Comparison of ENCODE assay signal across 15 mouse cellular contexts in the genomic region with DNA sequence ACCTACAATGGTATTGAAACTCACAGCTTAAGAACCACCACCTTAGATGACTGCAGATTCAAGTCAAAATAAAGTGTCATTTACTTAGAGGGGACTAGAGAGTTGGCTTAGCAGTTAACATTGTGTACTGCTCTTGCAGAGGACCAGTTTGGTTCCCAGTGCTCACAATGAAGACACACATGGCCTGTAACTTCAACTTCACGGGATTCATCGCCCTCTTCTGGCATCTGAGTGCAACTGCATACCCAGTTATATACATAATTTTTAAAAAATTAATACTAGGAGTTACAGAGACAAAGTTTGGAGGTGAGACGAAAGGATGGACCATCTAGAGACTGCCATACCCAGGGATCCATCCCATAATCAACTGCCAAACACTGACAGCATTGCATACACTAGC. TPM values are rescaled to one million over a fixed set of nuclear protein-coding genes. Genes with fewer than 3 reads are reported as not detected.
DNase-seq lines count a peak whose midpoint lies in the region; ATAC-seq and TF ChIP-seq lines count a peak whose summit lies in the region.
"Had no signal": no experiment of that assay in that cellular context is flagged by ENCODE, and none has a peak within 500 bp of the region (broad histone marks: within the 10 kb centered on the region; RNA-seq: fewer than 3 reads in every experiment).

No protein-coding gene starts in this region.

- no peak overlapping the region for H3K9ac ChIP-seq in hindbrain, postnatal 0 days (replicated peaks; ENCODE audit: low read length)
- no peak overlapping the region for H3K9ac ChIP-seq in midbrain, postnatal 0 days (replicated peaks; ENCODE audit: low read length, poor library complexity, severe bottlenecking)
- H3K9ac ChIP-seq: midbrain, embryonic 15.5 days; neural tube, embryonic 13.5 days had no signal

- no peak overlapping the region for H3K4me2 ChIP-seq in hindbrain, postnatal 0 days (ENCODE audit: low read depth, low read length)
- no peak overlapping the region for H3K4me2 ChIP-seq in midbrain, postnatal 0 days (ENCODE audit: low read depth, low read length, poor library complexity, severe bottlenecking)
- H3K4me2 ChIP-seq: midbrain, embryonic 15.5 days; neural tube, embryonic 13.5 days had no signal

- H3K27ac ChIP-seq in hindbrain, postnatal 0 days: no peak overlapping the region
- no peak overlapping the region for H3K27ac ChIP-seq in hindbrain, embryonic 10.5 days
- H3K27ac ChIP-seq in midbrain, postnatal 0 days (ENCODE audit: low read depth, low read length): no peak overlapping the region
- H3K27ac ChIP-seq in midbrain, embryonic 10.5 days (replicated peaks): no peak overlapping the region
- H3K27ac ChIP-seq: midbrain, embryonic 15.5 days; neural tube, embryonic 13.5 days had no signal

- peak; percentile 34 for TF ChIP-seq CTCF in hindbrain, postnatal 0 days (IDR thresholded peaks at IDR 0.05; ENCODE audit: low read depth)
- peak; percentile 33 for TF ChIP-seq CTCF in midbrain, postnatal 0 days (IDR thresholded peaks at IDR 0.05)

- no peaks in the 10 kb centered on the region for H3K27me3 ChIP-seq in hindbrain, postnatal 0 days (ENCODE audit: insufficient read depth, low read length)
- H3K27me3 ChIP-seq in hindbrain, embryonic 10.5 days (ENCODE audit: insufficient read depth, poor library complexity, severe bottlenecking): no peaks in the 10 kb centered on the region
- H3K27me3 ChIP-seq in midbrain, postnatal 0 days (ENCODE audit: insufficient read depth, low read length): no peaks in the 10 kb centered on the region
- H3K27me3 ChIP-seq in midbrain, embryonic 10.5 days (ENCODE audit: low read depth, poor library complexity, severe bottlenecking): no peaks in the 10 kb centered on the region
- H3K27me3 ChIP-seq: midbrain, embryonic 15.5 days; neural tube, embryonic 13.5 days had no signal

- H3K4me1 ChIP-seq in hindbrain, postnatal 0 days (ENCODE audit: insufficient read depth, low read length): no peaks in the 10 kb centered on the region
- no peaks in the 10 kb centered on the region for H3K4me1 ChIP-seq in hindbrain, embryonic 10.5 days (replicated peaks)
- H3K4me1 ChIP-seq in midbrain, postnatal 0 days (ENCODE audit: insufficient read depth, low read length): no peaks in the 10 kb centered on the region
- H3K4me1 ChIP-seq in midbrain, embryonic 10.5 days: no peaks in the 10 kb centered on the region
- H3K4me1 ChIP-seq: midbrain, embryonic 15.5 days; neural tube, embryonic 13.5 days had no signal

- H3K36me3 ChIP-seq in hindbrain, postnatal 0 days (ENCODE audit: insufficient read depth, low read length): no peaks in the 10 kb centered on the region
- H3K36me3 ChIP-seq in hindbrain, embryonic 10.5 days: no peaks in the 10 kb centered on the region
- no peaks in the 10 kb centered on the region for H3K36me3 ChIP-seq in midbrain, postnatal 0 days (ENCODE audit: insufficient read depth, low read length)
- H3K36me3 ChIP-seq in midbrain, embryonic 10.5 days: no peaks in the 10 kb centered on the region
- H3K36me3 ChIP-seq: midbrain, embryonic 15.5 days; neural tube, embryonic 13.5 days had no signal

- no peak for DNase-seq in hindbrain, postnatal 0 days (ENCODE audit: low spot score)
- no peak for DNase-seq in hindbrain, embryonic 10.5 days (ENCODE audit: low spot score)
- no peak for DNase-seq in midbrain, postnatal 0 days (ENCODE audit: low spot score)
- no peak for DNase-seq in midbrain, embryonic 10.5 days (ENCODE audit: low spot score)
- no peak for DNase-seq in ovary, postnatal 14 days (ENCODE audit: low spot score)
- no peak for DNase-seq in gastrocnemius, postnatal 10 days
- DNase-seq: adrenal gland, postnatal 25 days; cerebellum, postnatal 36 days; kidney, adult 8-10 months; lung, postnatal 4 days; retina, postnatal 1 day; spleen, adult 18-20 months had no signal

- H3K4me3 ChIP-seq in hindbrain, postnatal 0 days (ENCODE audit: low read length): no peak overlapping the region
- H3K4me3 ChIP-seq in hindbrain, embryonic 10.5 days: no peak overlapping the region
- no peak overlapping the region for H3K4me3 ChIP-seq in midbrain, postnatal 0 days (ENCODE audit: low read depth, low read length)
- no peak overlapping the region for H3K4me3 ChIP-seq in midbrain, embryonic 10.5 days
- H3K4me3 ChIP-seq: midbrain, embryonic 15.5 days; neural tube, embryonic 13.5 days had no signal

- no peak for ATAC-seq in hindbrain, postnatal 0 days
- no peak for ATAC-seq in midbrain, postnatal 0 days (ENCODE audit: low FRiP score)
- peak; percentile 52; the same call in 1 of the 2 replicates for ATAC-seq in erythroid progenitor cell, adult 5-6 weeks (replicated peaks; ENCODE audit: low FRiP score, poor library complexity, severe bottlenecking)
- ATAC-seq: midbrain, embryonic 15.5 days had no signal

- WGBS in hindbrain, postnatal 0 days: 71% methylated on average over 3 of the region's 3 CpGs
- WGBS in hindbrain, embryonic 10.5 days: 72% methylated on average over 3 of the region's 3 CpGs
- WGBS in midbrain, postnatal 0 days: 79% methylated on average over 3 of the region's 3 CpGs
- WGBS in midbrain, embryonic 10.5 days: 67% methylated on average over 3 of the region's 3 CpGs

- H3K9me3 ChIP-seq in hindbrain, postnatal 0 days (ENCODE audit: low read length): no peaks in the 10 kb centered on the region
- no peaks in the 10 kb centered on the region for H3K9me3 ChIP-seq in hindbrain, embryonic 10.5 days
- H3K9me3 ChIP-seq in midbrain, postnatal 0 days (ENCODE audit: low read length): no peaks in the 10 kb centered on the region
- H3K9me3 ChIP-seq in midbrain, embryonic 10.5 days (replicated peaks): no peaks in the 10 kb centered on the region
- H3K9me3 ChIP-seq: midbrain, embryonic 15.5 days; neural tube, embryonic 13.5 days had no signal

RNA-seq across cellular contexts. Expression of gene Eif2a, which starts 38.5 kb away (rescaled TPM):
- total RNA-seq in hindbrain, postnatal 0 days (2014; rRNA removed): 36.9 and 38.9 TPM in 2 replicates
- 33.7 and 38.3 TPM in 2 replicates for polyA plus RNA-seq in hindbrain, postnatal 0 days (2015; fragmentation: Nextera tagmentation; extraction: Ambion mirVana)
- polyA plus RNA-seq in hindbrain, embryonic 10.5 days (2016; fragmentation: Nextera tagmentation; extraction: Ambion mirVana): 48.3 and 55.6 TPM in 2 replicates
- total RNA-seq in midbrain, postnatal 0 days (2014; rRNA removed): 45.5 and 50.9 TPM in 2 replicates
- 29.1 and 30.3 TPM in 2 replicates for polyA plus RNA-seq in midbrain, postnatal 0 days (2015; fragmentation: Nextera tagmentation; extraction: Ambion mirVana)
- polyA plus RNA-seq in midbrain, embryonic 10.5 days (2016; fragmentation: Nextera tagmentation; extraction: Ambion mirVana): 56.0 and 56.3 TPM in 2 replicates
- total RNA-seq in erythroid progenitor cell, adult 5-6 weeks (2015; ENCODE audit: low replicate concordance): 52.8 and 54.1 TPM in 2 replicates
- 24.0 and 32.2 TPM in 2 replicates for total RNA-seq in erythroid progenitor cell, adult 5-6 weeks (2017; ENCODE audit: low replicate concordance)
- 10 to 100 TPM; 48.2 to 50.7 TPM for total RNA-seq in gastrocnemius, postnatal 10 days (2021)

RNA-seq across cellular contexts. Expression of gene Serp1, which starts 38.6 kb away (rescaled TPM):
- total RNA-seq in hindbrain, postnatal 0 days (2014; rRNA removed): 49.9 and 58.7 TPM in 2 replicates
- polyA plus RNA-seq in hindbrain, postnatal 0 days (2015; fragmentation: Nextera tagmentation; extraction: Ambion mirVana): 63.1 and 63.2 TPM in 2 replicates
- 122 and 141 TPM in 2 replicates for polyA plus RNA-seq in hindbrain, embryonic 10.5 days (2016; fragmentation: Nextera tagmentation; extraction: Ambion mirVana)
- total RNA-seq in midbrain, postnatal 0 days (2014; rRNA removed): 35.7 and 42.4 TPM in 2 replicates
- 44.9 and 45.1 TPM in 2 replicates for polyA plus RNA-seq in midbrain, postnatal 0 days (2015; fragmentation: Nextera tagmentation; extraction: Ambion mirVana)
- 136 and 143 TPM in 2 replicates for polyA plus RNA-seq in midbrain, embryonic 10.5 days (2016; fragmentation: Nextera tagmentation; extraction: Ambion mirVana)
- total RNA-seq in erythroid progenitor cell, adult 5-6 weeks (2015; ENCODE audit: low replicate concordance): 39.3 and 40.7 TPM in 2 replicates
- total RNA-seq in erythroid progenitor cell, adult 5-6 weeks (2017; ENCODE audit: low replicate concordance): 30.8 and 32.4 TPM in 2 replicates
- total RNA-seq in gastrocnemius, postnatal 10 days (2021): 10 to 100 TPM; 16.5 to 19.4 TPM
